Mouse (Mus musculus) right cerebral cortex, postnatal 10 days (tissue): ENCODE measurements at regions not wholly inside any gene's neighbourhood (a gene's known extent, or its start where the extent isn't known, plus 50 kb on each side); places are given as distances from the start of the nearest gene placed in this dataset.

Experiments used
- DNase-seq, 2 experiments: peaks; one replicate each; pipeline ENCODE4 v3.0.0; 2021; ENCODE audit warnings: low spot score in 2 of 2

- DNase-seq = no peak
Measured at GRCm38 (mm10) chr14:89405011-89405712, 934.0 kb upstream of the Pcdh20 start.

- DNase-seq = no peak
Measured at GRCm38 (mm10) chr14:89402568-89403339, 931.6 kb upstream of the Pcdh20 start.

- peak; percentile 26 for DNase-seq
Measured at GRCm38 (mm10) chr14:89357050-89357749, 886.0 kb upstream of the Pcdh20 start.

DNA sequence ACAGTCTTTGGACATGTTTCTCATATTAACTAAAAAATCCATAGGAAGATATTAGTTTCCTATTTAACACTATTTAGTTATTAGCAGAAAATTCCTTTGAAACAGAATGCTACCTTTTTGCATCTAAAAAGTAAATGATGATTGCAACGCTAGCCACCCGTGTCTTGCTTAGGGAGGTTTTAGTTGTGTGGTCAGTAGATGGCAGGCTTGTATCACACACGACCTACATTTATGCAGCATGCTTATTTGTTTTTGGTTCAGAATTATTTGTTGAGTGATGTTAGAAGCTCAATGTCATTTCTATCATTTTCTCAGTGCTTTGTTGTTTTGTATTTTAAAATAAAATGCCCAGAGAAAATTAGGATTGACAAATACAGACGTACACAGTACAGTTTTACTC is 876.8 kb upstream of the Pcdh20 start:
- peak; percentile 22 to 33 for DNase-seq

DNA sequence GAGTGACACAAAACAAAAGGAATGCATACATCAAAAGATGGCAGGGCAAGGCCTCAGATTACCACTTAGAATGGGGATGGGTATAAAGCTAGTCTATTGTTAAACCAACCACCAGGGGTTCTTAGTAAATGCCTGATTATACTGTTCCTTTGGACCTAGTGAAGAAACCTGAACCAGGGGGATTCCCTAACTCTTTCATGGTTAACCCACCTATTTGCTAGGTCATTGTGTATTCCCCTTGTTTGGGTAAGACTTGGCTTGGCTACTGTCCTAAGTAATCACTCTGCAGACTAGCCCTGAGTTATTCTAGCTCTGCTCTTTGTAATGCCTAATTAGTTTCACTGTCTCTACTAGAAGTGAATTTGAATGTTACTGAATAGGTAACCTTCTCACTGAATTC is 853.9 kb upstream of the Pcdh20 start:
- DNase-seq = no peak

DNA sequence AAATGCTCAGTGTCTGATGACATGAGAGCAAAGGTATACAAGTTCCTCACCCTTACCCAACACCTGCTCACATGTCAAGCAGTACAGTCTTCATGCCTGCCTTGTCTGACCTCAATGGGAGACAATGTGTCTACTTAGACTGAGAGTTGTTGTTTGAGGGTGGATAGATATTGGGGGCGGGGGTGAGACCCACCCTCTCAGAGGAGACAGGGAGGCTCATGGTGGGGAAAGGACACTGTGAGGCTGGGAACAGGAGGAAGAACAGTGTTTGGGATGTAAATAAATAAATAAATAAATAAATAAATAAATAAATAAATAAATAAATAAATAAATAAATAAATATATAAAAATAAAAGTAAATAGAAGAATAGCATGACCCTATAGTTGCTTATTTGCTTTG is 837.3 kb upstream of the Pcdh20 start:
- no peak for DNase-seq
